Mouse (Mus musculus): ENCODE measurements around the gene Zfand2a.

The Zfand2a gene

DNA sequence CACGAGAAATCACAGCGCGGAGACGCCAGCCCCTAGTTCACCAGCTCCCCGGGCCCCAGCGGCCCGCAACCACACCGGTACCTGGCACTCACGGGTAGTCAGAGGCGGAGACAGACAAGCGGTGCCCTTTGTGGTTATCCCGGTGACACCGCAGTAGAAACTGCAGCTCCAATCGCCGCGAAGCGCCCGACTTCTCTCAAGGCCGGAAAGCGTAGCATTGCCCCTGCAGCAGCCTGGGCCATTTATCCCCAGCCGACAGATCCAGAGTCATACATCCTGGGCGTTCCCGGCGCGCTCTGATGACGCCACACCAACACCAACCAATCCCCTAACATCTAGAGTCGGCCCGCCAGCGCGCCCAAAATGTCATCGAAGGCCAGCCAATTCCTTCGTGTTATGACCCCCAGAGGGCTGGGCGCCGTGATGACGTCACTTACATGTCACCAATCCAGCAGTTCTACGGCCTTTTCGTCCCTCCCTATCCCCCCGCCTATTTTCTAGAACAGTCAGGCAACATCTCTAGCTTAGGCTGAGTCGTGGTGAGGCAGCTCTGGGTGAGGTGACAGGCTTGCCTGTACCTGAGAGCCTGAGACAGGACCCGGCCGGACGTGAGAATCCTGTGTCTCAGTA, at the start of gene Zfand2a:
Zfand2a (minus strand) TSS at position 365 of the 630 bp plus-strand sequence.
- peak; percentile 100 for DNase-seq (ENCODE audit: low read depth, low spot score)

DNA sequence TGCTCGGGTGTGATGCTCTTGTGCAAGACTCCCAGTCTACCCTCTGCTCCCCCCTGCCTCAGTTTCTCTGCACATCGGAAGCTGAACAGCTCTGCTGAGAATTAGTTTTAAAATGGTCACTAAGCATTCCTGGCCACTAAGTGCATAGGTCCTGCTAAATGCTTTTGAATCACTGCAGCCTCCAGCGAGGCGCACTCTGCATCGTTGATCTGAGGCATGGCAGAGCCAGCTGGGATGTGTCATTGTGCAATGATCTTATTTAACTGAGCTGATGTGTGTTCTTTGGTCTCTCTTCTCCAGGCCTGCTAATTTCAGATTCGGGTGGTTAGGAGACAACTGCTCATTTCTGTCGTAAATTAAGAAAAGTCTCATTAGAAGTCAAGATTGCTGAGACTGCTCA, 44.5 kb upstream of the Zfand2a start:
- DNase-seq (ENCODE audit: low read depth, low spot score): no peak

- DNase-seq (ENCODE audit: low read depth, low spot score): no peak
Measured at GRCm38 (mm10) chr5:139521987-139522386, 37.6 kb upstream of the Zfand2a start.

DNA sequence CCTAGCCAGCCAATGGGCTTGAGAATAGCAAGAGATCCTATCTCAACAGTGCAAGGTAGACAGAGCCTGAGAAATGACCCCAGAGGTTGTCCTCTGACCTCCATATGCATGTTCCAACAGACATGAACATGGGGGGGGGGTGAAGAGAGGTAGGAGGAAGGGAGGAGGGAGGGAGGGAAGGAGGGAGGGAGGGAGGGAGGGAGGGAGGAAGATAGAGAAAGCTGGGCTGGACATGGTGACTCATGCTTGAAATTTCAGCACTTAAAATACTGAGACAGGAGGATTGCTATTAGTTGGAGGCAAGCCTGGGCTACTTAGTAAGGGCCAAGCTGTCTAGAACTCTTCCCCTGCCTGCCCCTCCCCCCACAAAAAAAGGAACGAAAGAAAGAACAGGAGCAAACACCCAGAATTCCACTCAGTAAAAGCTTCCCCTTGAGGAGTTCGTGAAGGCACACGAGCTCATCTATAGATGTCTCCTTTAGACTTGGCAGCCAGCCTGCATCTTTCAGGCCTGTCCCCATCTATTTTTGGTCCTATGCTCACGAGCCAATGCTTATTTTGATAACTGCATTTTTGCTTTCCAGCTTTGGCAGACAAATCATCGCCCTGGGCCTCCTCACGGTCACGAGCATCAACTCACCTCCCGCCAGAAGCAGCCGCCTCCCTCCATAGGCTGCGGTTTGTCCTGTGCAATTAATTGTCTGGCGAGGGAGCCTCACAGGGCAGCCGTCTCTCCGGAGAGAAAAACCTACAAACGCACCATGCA, 35.9 kb upstream of the Zfand2a start:
- DNase-seq (ENCODE audit: low read depth, low spot score): no peak

DNA sequence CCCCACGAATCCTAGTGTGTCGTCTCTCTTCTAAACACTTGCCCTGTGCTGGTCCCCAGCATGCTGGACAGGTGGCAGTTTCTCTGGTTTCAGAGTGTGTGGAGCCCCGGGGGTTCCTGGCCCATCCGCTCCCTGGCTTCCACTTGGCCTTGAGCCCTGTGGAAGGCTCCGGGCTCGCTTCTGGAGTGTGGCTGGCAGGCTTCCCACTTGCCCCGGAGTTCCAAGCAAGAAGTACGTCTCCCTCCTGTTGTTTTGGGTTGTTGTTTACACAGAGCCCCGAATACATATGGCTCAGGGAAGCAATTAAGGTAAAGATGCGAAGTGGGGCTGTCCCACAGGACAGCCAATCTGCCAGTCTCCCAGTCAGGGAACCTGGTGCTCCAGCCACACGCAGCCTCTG, 31.9 kb upstream of the Zfand2a start:
- DNase-seq (ENCODE audit: low read depth, low spot score): no peak

DNA sequence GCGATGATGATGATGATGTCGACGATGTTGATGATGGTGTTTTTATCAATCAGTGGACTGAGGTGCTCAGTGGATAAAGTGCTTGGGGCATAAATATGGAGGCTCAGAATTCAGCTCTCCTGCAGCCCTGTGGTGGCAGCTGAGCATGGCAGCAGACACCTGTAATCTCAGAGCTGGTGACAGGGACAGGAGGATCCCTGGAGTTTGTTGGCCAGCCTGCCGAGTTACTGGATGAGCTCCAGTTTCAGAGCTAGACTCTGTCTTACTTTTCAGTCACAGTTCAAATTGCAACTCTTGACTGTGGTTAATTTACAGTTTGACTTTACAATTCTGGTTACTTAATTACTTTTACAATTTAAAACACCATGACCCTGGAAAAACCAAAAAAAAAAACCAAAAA, 27.9 kb upstream of the Zfand2a start:
- no peak for DNase-seq (ENCODE audit: low read depth, low spot score)

DNA sequence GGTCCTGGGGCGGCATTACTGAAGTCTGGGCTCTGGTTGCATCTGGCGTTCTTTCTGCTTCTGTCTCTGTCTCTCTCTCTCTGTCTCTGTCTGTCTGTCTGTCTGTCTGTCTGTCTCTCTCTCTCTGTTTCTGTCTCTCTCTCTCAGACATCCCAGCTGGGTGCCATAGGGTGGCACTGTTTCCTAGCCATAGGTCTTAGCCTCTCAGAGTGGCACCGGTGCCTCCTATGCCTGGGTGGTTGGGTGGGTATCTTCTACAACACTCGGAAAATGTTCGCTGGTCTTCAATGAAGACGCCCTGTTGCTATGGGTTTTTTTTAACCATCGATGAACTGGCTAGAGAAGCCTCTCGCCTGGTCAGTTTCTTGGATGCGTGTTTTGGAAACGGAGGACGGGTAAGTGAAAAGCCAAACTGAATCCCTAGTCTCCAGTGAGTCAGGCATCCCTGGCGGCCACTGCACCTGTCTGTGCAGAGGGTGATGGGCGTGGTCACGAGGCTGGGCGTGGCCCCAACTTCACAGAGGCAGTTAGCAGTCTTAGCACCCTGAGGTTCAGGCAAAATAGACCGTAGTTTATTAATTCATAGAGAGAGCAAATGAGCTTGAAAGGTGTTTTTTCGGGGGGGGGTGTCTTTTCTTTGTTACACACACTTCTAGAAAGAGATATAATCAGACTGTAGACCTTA, 26.5 kb upstream of the Zfand2a start:
- peak; percentile 51 for DNase-seq (ENCODE audit: low read depth, low spot score)

GRCm38 (mm10) chr5:139506207-139506606, 21.9 kb upstream of the Zfand2a start:
- DNase-seq (ENCODE audit: low read depth, low spot score): peak; percentile 96

- peak; percentile 84 for DNase-seq (ENCODE audit: low read depth, low spot score)
Measured at GRCm38 (mm10) chr5:139505073-139505606, 20.8 kb upstream of the Zfand2a start.

DNA sequence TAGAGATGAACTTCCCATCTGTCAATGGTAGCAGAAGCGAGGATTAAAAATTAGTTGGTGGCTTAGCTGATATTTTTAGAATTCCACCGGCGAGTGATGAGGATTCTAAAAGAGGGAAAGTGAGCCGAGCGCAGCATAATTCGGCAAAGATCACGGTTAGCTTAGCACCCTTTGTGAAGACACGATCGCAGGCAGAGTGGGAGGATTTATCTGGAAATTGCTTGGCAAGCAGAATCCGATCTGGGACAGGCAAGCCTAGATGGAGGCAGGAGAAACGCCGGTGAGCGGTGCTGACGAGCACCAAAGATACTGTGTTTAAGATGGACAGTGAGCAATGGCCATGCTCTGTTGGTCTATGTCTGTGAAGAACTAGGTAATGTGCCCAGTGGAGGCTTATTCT, 17.9 kb upstream of the Zfand2a start:
- DNase-seq (ENCODE audit: low read depth, low spot score): no peak

- no peak for DNase-seq (ENCODE audit: low read depth, low spot score)
Measured at GRCm38 (mm10) chr5:139498791-139499190, 14.4 kb upstream of the Zfand2a start.

DNA sequence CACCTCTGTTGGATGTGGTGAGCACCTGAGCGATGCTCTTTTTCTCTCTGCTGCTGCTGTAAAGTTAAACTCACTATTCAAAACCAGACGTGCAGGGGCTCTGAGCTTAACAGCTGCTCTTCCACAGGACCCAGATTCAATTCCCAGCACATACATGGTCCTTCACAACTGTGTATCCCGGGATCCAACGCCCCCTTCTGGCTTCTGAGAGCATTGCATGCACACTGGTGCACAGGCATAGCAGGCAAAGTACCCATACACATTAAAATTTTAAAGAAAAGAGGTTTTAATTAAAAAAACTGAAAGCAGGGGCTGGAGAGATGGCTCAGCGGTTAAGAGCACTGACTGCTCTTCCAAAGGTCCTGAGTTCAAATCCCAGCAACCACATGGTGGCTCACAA, 12.6 kb upstream of the Zfand2a start:
- DNase-seq (ENCODE audit: low read depth, low spot score): peak; percentile 49

GRCm38 (mm10) chr5:139495019-139495669, 10.8 kb upstream of the Zfand2a start:
- no peak for DNase-seq (ENCODE audit: low read depth, low spot score)

- DNase-seq (ENCODE audit: low read depth, low spot score): no peak
Measured at GRCm38 (mm10) chr5:139493690-139494089, 9.3 kb upstream of the Zfand2a start.

- DNase-seq (ENCODE audit: low read depth, low spot score): no peak
Measured at GRCm38 (mm10) chr5:139491348-139491747, 7.0 kb upstream of the Zfand2a start.

GRCm38 (mm10) chr5:139490131-139490530, 5.8 kb upstream of the Zfand2a start:
- DNase-seq (ENCODE audit: low read depth, low spot score): no peak

DNA sequence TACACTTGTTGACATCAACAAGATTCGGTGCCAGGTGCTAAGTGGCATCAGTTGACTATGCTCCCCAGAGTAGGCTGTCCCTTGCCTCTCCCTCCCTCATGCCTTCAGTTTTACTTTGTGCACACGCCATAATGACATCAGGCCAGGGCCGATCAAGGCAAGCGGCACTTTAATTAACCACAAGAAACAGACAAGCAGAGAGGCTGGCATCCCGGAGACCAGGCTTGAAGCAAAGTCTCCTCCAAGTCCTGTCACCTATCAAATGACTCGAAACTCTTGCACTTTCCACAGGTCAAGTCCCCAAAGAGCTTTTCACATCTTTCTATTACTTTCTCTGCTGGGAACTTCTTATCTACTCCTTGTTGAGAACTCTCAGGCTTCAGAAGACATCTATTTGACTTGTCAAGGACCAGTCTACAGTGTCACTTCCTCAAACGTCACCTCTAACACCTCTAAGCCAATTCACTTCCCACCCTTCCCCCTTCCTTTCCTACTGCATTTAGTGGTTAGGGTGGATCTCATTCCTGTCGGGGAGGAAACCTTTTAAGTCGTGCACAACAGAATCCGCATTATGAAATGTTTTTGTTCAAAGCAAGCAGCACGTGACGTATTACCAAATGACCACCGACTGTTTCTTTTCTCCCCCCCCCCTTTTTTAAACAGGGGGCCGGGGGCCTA, 1.0 kb downstream of the Zfand2a start:
- no peak for DNase-seq (ENCODE audit: low read depth, low spot score)

- DNase-seq (ENCODE audit: low read depth, low spot score): peak; percentile 94
Measured at GRCm38 (mm10) chr5:139480406-139480805, 3.9 kb downstream of the Zfand2a start.

DNA sequence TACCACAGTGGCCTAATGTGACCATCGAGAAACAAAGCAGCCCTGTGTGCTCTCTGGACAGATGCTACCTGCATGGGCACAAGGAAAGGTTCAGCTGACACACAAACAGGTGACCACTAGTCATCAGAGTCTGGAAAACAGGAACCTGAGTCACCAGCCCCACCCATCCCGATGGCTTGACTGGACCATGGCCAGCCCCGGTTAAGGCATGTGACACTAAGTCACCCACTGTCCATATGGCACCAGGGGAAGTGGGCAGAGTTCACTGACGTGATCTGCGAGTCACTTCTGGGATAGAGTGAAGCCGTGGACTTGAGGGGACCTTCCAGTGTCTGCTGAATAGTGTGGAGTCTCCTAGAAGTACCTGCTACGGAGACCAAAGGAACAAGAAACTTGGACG, 5.3 kb downstream of the Zfand2a start:
- DNase-seq (ENCODE audit: low read depth, low spot score): no peak

- no peak for DNase-seq (ENCODE audit: low read depth, low spot score)
Measured at GRCm38 (mm10) chr5:139474741-139475140, 9.6 kb downstream of the Zfand2a start.

- DNase-seq (ENCODE audit: low read depth, low spot score): no peak
Measured at GRCm38 (mm10) chr5:139467998-139468397, 16.4 kb downstream of the Zfand2a start.

Measured in R1 (cell line).